12 mouse cellular contexts compared by ENCODE assay signal in genomic region chr7:107592641-107593040, GRCm38 (mm10). TPM values are rescaled to one million over a fixed set of nuclear protein-coding genes. Genes with fewer than 3 reads are reported as not detected.
A peak's percentile ranks its signal among the peaks of the same experiment; 100 is the strongest.
DNase-seq lines count a peak whose midpoint lies in the region; ATAC-seq lines count a peak whose summit lies in the region.
"Had no signal": no experiment of that assay in that cellular context is flagged by ENCODE, and none has a peak within 500 bp of the region (broad histone marks: within the 10 kb centered on the region; RNA-seq: fewer than 3 reads in every experiment).

No protein-coding gene starts in this region.

- H3K4me3 ChIP-seq in hindbrain, embryonic 14.5 days (replicated peaks; ENCODE audit: low read length), result no peak overlapping the region
- no peak overlapping the region for H3K4me3 ChIP-seq in hindbrain, embryonic 11.5 days (ENCODE audit: low read depth, low read length)
- no peak overlapping the region for H3K4me3 ChIP-seq in heart, embryonic 14.5 days (ENCODE audit: control insufficient read depth in 1 of 2, insufficient read depth in 1 of 2, low read depth in 1 of 2, low read length in 2 of 2)
- H3K4me3 ChIP-seq: liver, embryonic 13.5 days had no signal

- peaks cover 9% of the 10 kb centered on the region; the same call in 1 of the 2 replicates for H3K4me1 ChIP-seq in hindbrain, embryonic 14.5 days (replicated peaks; ENCODE audit: control insufficient read depth, insufficient read depth, low read length)
- no peaks in the 10 kb centered on the region for H3K4me1 ChIP-seq in hindbrain, embryonic 11.5 days (replicated peaks; ENCODE audit: control insufficient read depth, insufficient read depth, low read length)
- H3K4me1 ChIP-seq in heart, embryonic 14.5 days (ENCODE audit: control insufficient read depth in 2 of 2, insufficient read depth in 2 of 2, low read length in 2 of 2), result peaks cover 3 to 10% of the 10 kb centered on the region in 2 experiments; a peak in 1 of 4 replicates

- H3K4me2 ChIP-seq in hindbrain, embryonic 14.5 days (replicated peaks), result no peak overlapping the region
- no peak overlapping the region for H3K4me2 ChIP-seq in hindbrain, embryonic 11.5 days (replicated peaks; ENCODE audit: low read depth, low read length)
- no peak overlapping the region for H3K4me2 ChIP-seq in heart, embryonic 14.5 days (ENCODE audit: low read length)
- H3K4me2 ChIP-seq: liver, embryonic 13.5 days had no signal

- H3K9ac ChIP-seq in hindbrain, embryonic 14.5 days, result no peak overlapping the region
- H3K9ac ChIP-seq in hindbrain, embryonic 11.5 days (ENCODE audit: low read depth, low read length), result no peak overlapping the region
- H3K9ac ChIP-seq in heart, embryonic 14.5 days (ENCODE audit: low read length), result no peak overlapping the region
- H3K9ac ChIP-seq: liver, embryonic 13.5 days had no signal

- peak; percentile 39 for DNase-seq in hindbrain, embryonic 14.5 days (ENCODE audit: low spot score)
- no peak for DNase-seq in hindbrain, embryonic 11.5 days (ENCODE audit: low spot score)
- peak; percentile 24 for DNase-seq in right cerebral cortex, adult 18-20 months
- DNase-seq in right cerebral cortex, postnatal 14 days, result no peak
- DNase-seq in telencephalon, adult 2 months (ENCODE audit: low read depth, low spot score), result peak; percentile 70
- DNase-seq in lung, postnatal 25 days (ENCODE audit: low spot score), result no peak
- DNase-seq: liver, embryonic 13.5 days; spleen, adult 18-20 months had no signal

- no peaks in the 10 kb centered on the region for H3K36me3 ChIP-seq in hindbrain, embryonic 14.5 days (replicated peaks; ENCODE audit: control insufficient read depth, insufficient read depth)
- H3K36me3 ChIP-seq in hindbrain, embryonic 11.5 days (ENCODE audit: control insufficient read depth, insufficient read depth, low read length), result no peaks in the 10 kb centered on the region
- 0 out of 2 replicates have a peak, but pooled peaks cover 4% of the 10 kb centered on the region for H3K36me3 ChIP-seq in heart, embryonic 14.5 days (ENCODE audit: control insufficient read depth, insufficient read depth, low read length)
- H3K36me3 ChIP-seq: liver, embryonic 13.5 days had no signal

- ATAC-seq in hindbrain, embryonic 14.5 days (ENCODE audit: low FRiP score), result peak; percentile 38
- ATAC-seq in hindbrain, embryonic 11.5 days (ENCODE audit: low FRiP score), result no peak
- peak; percentile 29; the same call in 1 of the 2 replicates for ATAC-seq in heart, embryonic 14.5 days (ENCODE audit: insufficient number of reproducible peaks, insufficient read depth, low FRiP score, low read depth)
- no peak for ATAC-seq in monocyte, adult 5-6 weeks (replicated peaks; ENCODE audit: insufficient number of reproducible peaks, low FRiP score, low TSS enrichment, poor library complexity, severe bottlenecking)

- 0 out of 2 replicates have a peak, but pooled peaks cover 6% of the 10 kb centered on the region for H3K27me3 ChIP-seq in hindbrain, embryonic 14.5 days (ENCODE audit: control insufficient read depth, insufficient read depth, low read length)
- H3K27me3 ChIP-seq in hindbrain, embryonic 11.5 days (ENCODE audit: control insufficient read depth, insufficient read depth, low read length), result peaks cover 6% of the 10 kb centered on the region; the same call in 1 of the 2 replicates
- H3K27me3 ChIP-seq in heart, embryonic 14.5 days (ENCODE audit: control insufficient read depth, insufficient read depth, low read length), result no peaks in the 10 kb centered on the region
- H3K27me3 ChIP-seq: liver, embryonic 13.5 days had no signal

- no peaks in the 10 kb centered on the region for H3K9me3 ChIP-seq in hindbrain, embryonic 14.5 days (ENCODE audit: control insufficient read depth, low read length)
- H3K9me3 ChIP-seq in hindbrain, embryonic 11.5 days (ENCODE audit: control insufficient read depth, low read length), result no peaks in the 10 kb centered on the region
- no peaks in the 10 kb centered on the region for H3K9me3 ChIP-seq in heart, embryonic 14.5 days (ENCODE audit: control insufficient read depth, low read length)
- H3K9me3 ChIP-seq: liver, embryonic 13.5 days had no signal

- 27% methylated on average over 2 of the region's 2 CpGs for WGBS in hindbrain, embryonic 14.5 days
- WGBS in hindbrain, embryonic 11.5 days, result 59% methylated on average over 2 of the region's 2 CpGs
- 27% methylated on average over 2 of the region's 2 CpGs for WGBS in heart, embryonic 14.5 days

- no peak overlapping the region for H3K27ac ChIP-seq in hindbrain, embryonic 14.5 days
- no peak overlapping the region for H3K27ac ChIP-seq in hindbrain, embryonic 11.5 days (ENCODE audit: low read depth, low read length)
- H3K27ac ChIP-seq in heart, embryonic 14.5 days (replicated peaks in 1 of 2; ENCODE audit: control insufficient read depth in 1 of 2, insufficient read depth in 1 of 2, low read depth in 2 of 2, low read length in 2 of 2), result no peak overlapping the region
- H3K27ac ChIP-seq: liver, embryonic 13.5 days had no signal

RNA-seq across cellular contexts. Expression of gene Ppfibp2, which starts 2.4 kb away (rescaled TPM):
- 3.1 and 3.9 TPM in 2 replicates for polyA plus RNA-seq in hindbrain, embryonic 14.5 days (2014; fragmentation: Nextera tagmentation; extraction: Ambion mirVana)
- polyA plus RNA-seq in hindbrain, embryonic 11.5 days (2014; fragmentation: Nextera tagmentation; extraction: Ambion mirVana), result 5.0 and 5.1 TPM in 2 replicates
- 6.0 and 7.3 TPM in 2 replicates for polyA plus RNA-seq in heart, embryonic 14.5 days (2014; fragmentation: Nextera tagmentation; extraction: Ambion mirVana)
- 7.1 to 20.0 TPM (median 12.9 TPM) in 3 replicates for total RNA-seq in monocyte, adult 5-6 weeks (2017)
- total RNA-seq: MEL had no signal

RNA-seq across cellular contexts. Expression of gene Olfml1, which starts 25.4 kb away (rescaled TPM):
- polyA plus RNA-seq in hindbrain, embryonic 14.5 days (2014; fragmentation: Nextera tagmentation; extraction: Ambion mirVana), result 5.0 and 5.2 TPM in 2 replicates
- polyA plus RNA-seq in hindbrain, embryonic 11.5 days (2014; fragmentation: Nextera tagmentation; extraction: Ambion mirVana), result 10.7 and 11.4 TPM in 2 replicates
- 6.0 and 8.0 TPM in 2 replicates for polyA plus RNA-seq in heart, embryonic 14.5 days (2014; fragmentation: Nextera tagmentation; extraction: Ambion mirVana)
- total RNA-seq in monocyte, adult 5-6 weeks (2017), result not detected in 3 replicates
- total RNA-seq: MEL had no signal

RNA-seq across cellular contexts. Expression of gene 5330417H12Rik, which starts 32.3 kb away (rescaled TPM):
- polyA plus RNA-seq in hindbrain, embryonic 14.5 days (2014; fragmentation: Nextera tagmentation; extraction: Ambion mirVana), result not detected in 2 replicates
- polyA plus RNA-seq in hindbrain, embryonic 11.5 days (2014; fragmentation: Nextera tagmentation; extraction: Ambion mirVana), result not detected in 2 replicates
- not detected in 2 replicates for polyA plus RNA-seq in heart, embryonic 14.5 days (2014; fragmentation: Nextera tagmentation; extraction: Ambion mirVana)
- not detected in 3 replicates for total RNA-seq in monocyte, adult 5-6 weeks (2017)
- total RNA-seq: MEL had no signal
- polyA plus RNA-seq: intestine, embryonic 14.5 days; liver, embryonic 13.5 days had no signal

Comparison
In these comparisons a context has a peak if more than half of its experiments do, and no peak if none do; other contexts are left out.
1. ATAC-seq: peak in hindbrain, embryonic 14.5 days (single experiment) and heart, embryonic 14.5 days (single experiment); none in hindbrain, embryonic 11.5 days (single experiment) and monocyte, adult 5-6 weeks (single experiment).
2. DNase-seq: peak in hindbrain, embryonic 14.5 days (single experiment), right cerebral cortex, adult 18-20 months (single experiment) and telencephalon, adult 2 months (single experiment); none in hindbrain, embryonic 11.5 days (single experiment), right cerebral cortex, postnatal 14 days (single experiment) and lung, postnatal 25 days (single experiment).